Mouse (Mus musculus) lung, postnatal 0 days (tissue): ENCODE results near the gene Espl1.

ENCODE experiments used
- CTCF ChIP-seq: IDR thresholded peaks from 2 replicates; pipeline ENCODE4 v1.5.1; 2016; ENCODE audit warnings: antibody characterized with exemption, mild to moderate bottlenecking
- EP300 ChIP-seq: IDR thresholded peaks from 2 replicates; pipeline ENCODE4 v1.6.1; 2016; ENCODE audit warnings: antibody characterized with exemption, mild to moderate bottlenecking, control low read depth

DNA sequence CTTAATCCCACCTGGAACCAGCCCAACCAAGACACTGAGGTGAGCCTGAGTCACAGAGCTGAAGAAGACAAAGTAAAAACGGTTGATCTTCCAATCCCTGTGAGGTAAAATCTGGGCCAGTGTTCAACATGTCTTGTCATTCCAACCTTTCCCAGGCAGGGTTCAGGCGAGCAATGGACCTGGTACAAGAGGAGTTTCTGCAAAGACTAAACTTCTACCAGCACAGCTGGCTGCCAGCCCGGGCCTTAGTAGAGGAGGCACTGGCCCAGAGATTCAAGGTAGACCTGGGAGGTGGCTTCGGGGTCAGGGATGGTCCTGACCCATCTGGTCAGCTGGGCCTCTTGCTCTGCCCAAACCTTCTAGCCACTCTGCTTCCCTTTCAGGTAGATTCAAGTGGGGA is 40.9 kb downstream of the Espl1 start:
- TF ChIP-seq CTCF: no peak
- TF ChIP-seq EP300: no peak
